Mouse (Mus musculus) heart, embryonic 14.5 days (tissue): ENCODE data around the gene Hivep3. TPM values are rescaled to one million over a fixed set of nuclear protein-coding genes. Genes with fewer than 3 reads are reported as not detected.

Experiments
- ATAC-seq: fragments of 200-750 bp; cut with Nextera tagmentation; 2 replicates; pipeline ENCODE4 v1.8.0; 2017; ENCODE audit warnings: low read depth, moderate TSS enrichment; ENCODE audit not compliant: insufficient number of reproducible peaks, insufficient read depth, low FRiP score
- H3K27ac ChIP-seq, 2 experiments: fragments of 200-500 bp in 1 of 2; fragments of 300-500 bp in 1 of 2; sonication (generic) in 1 of 2; replicated peaks in 1 of 2; 2 replicates each; pipeline ENCODE4 v1.5.1; 2012 to 2014; ENCODE audit warnings: low read depth in 2 of 2, low read length in 2 of 2, control low read depth in 1 of 2, mild to moderate bottlenecking in 1 of 2, mixed read lengths in 1 of 2; ENCODE audit not compliant: control insufficient read depth in 1 of 2, insufficient read depth in 1 of 2
- H3K27me3 ChIP-seq: fragments of 300-500 bp; sonication (generic); 2 replicates; pipeline ENCODE4 v1.6.1; 2014; ENCODE audit warnings: mild to moderate bottlenecking, low read length, control low read depth; ENCODE audit not compliant: control insufficient read depth, insufficient read depth
- H3K36me3 ChIP-seq: fragments of 300-500 bp; sonication (generic); 2 replicates; pipeline ENCODE4 v1.6.1; 2014; ENCODE audit warnings: mild to moderate bottlenecking, control low read depth, low read length, mixed read lengths; ENCODE audit not compliant: control insufficient read depth, insufficient read depth
- H3K4me1 ChIP-seq, 2 experiments: fragments of 200-500 bp in 1 of 2; fragments of 300-500 bp in 1 of 2; sonication (generic) in 1 of 2; 2 replicates each; pipeline ENCODE4 v1.6.1; 2012 to 2014; ENCODE audit warnings: low read length in 2 of 2, control low read depth in 1 of 2, mixed read lengths in 1 of 2; ENCODE audit not compliant: control insufficient read depth in 2 of 2, insufficient read depth in 2 of 2
- H3K4me2 ChIP-seq: fragments of 300-500 bp; sonication (generic); 2 replicates; pipeline ENCODE4 v1.6.1; 2014; ENCODE audit warnings: mild to moderate bottlenecking, low read length
- H3K4me3 ChIP-seq, 2 experiments: fragments of 200-500 bp in 1 of 2; fragments of 300-500 bp in 1 of 2; sonication (generic) in 1 of 2; 2 replicates each; pipeline ENCODE4 v1.5.1; 2012 to 2014; ENCODE audit warnings: low read length in 2 of 2, mild to moderate bottlenecking in 2 of 2, control low read depth in 1 of 2, low read depth in 1 of 2, moderate library complexity in 1 of 2; ENCODE audit not compliant: control insufficient read depth in 1 of 2, insufficient read depth in 1 of 2
- H3K9ac ChIP-seq: fragments of 300-500 bp; sonication (generic); 2 replicates; pipeline ENCODE4 v1.6.1; 2014; ENCODE audit warnings: mild to moderate bottlenecking, low read length
- H3K9me3 ChIP-seq: fragments of 300-500 bp; sonication (generic); 2 replicates; pipeline ENCODE4 v1.6.1; 2016; ENCODE audit warnings: low read length, control low read depth; ENCODE audit not compliant: control insufficient read depth
- WGBS: fragments of 180-500 bp; shearing (Covaris S2); extraction: QIAGEN DNeasy Blood & Tissue Kit; methylation state at CpG from one replicate; pipeline ENCODE4 v1.1.7; 2014; 5-methylcytosine and 5-hydroxymethylcytosine counted together
- polyA plus RNA-seq: library from polyadenylated mRNA; unstranded; fragments of >200 nt; fragmentation: Nextera tagmentation; extraction: Ambion mirVana; gene quantifications from 2 replicates; pipeline ENCODE4 v1.2.1, GENCODE M21; 2014

Hivep3 gene
- polyA plus RNA-seq, 1 experiment from 2014 or later: 6.8 TPM

- Histone ChIP-seq H3K27me3 (no peaks in the 10 kb centered on the region), H3K4me1 (no peaks in the 10 kb centered on the region), H3K36me3 (no peaks in the 10 kb centered on the region), H3K4me2 (no peak overlapping the region), H3K27ac (no peak overlapping the region), H3K9me3 (no peaks in the 10 kb centered on the region), H3K9ac (no peak overlapping the region), H3K4me3 (no peak overlapping the region)
- ATAC-seq: 0 out of 2 replicates have a peak, but pooled peaks have one; percentile 17
- WGBS: 84% methylated on average over 6 of the region's 6 CpGs
These were observed 154.1 kb downstream of the Hivep3 start for GRCm38 (mm10) chr4:119887523-119888177.

GRCm38 (mm10) chr4:119889760-119890159 is 156.2 kb downstream of the Hivep3 start:
- Histone ChIP-seq H3K9me3 (no peaks in the 10 kb centered on the region), H3K27me3 (no peaks in the 10 kb centered on the region), H3K4me2 (no peak overlapping the region), H3K36me3 (no peaks in the 10 kb centered on the region), H3K4me3 (no peak overlapping the region), H3K4me1 (no peaks in the 10 kb centered on the region), H3K27ac (no peak overlapping the region), H3K9ac (no peak overlapping the region)
- no peak for ATAC-seq
- 53% methylated on average over 5 of the region's 5 CpGs for WGBS

GRCm38 (mm10) chr4:119893255-119893779 is 159.7 kb downstream of the Hivep3 start:
- whole genome bisulfite sequencing: 72% methylated on average over 5 of the region's 5 CpGs
- no peak for ATAC-seq
- H3K36me3 ChIP-seq: no peaks in the 10 kb centered on the region
- no peak overlapping the region for H3K4me3 ChIP-seq
- no peaks in the 10 kb centered on the region for H3K9me3 ChIP-seq
- H3K4me2 ChIP-seq: no peak overlapping the region
- H3K27me3 ChIP-seq: no peaks in the 10 kb centered on the region
- H3K9ac ChIP-seq: no peak overlapping the region
- H3K4me1 ChIP-seq: no peaks in the 10 kb centered on the region
- H3K27ac ChIP-seq: no peak overlapping the region

GRCm38 (mm10) chr4:119894797-119895458 is 161.3 kb downstream of the Hivep3 start:
- no peak for ATAC-seq
- H3K4me3 ChIP-seq: no peak overlapping the region
- H3K36me3 ChIP-seq: no peaks in the 10 kb centered on the region
- no peak overlapping the region for H3K4me2 ChIP-seq
- WGBS: 50% methylated on average over 13 of the region's 13 CpGs
- H3K27ac ChIP-seq: no peak overlapping the region
- H3K9me3 ChIP-seq: no peaks in the 10 kb centered on the region
- H3K9ac ChIP-seq: no peak overlapping the region
- H3K27me3 ChIP-seq: no peaks in the 10 kb centered on the region
- H3K4me1 ChIP-seq: no peaks in the 10 kb centered on the region

- H3K4me2 ChIP-seq: no peak overlapping the region
- no peaks in the 10 kb centered on the region for H3K4me1 ChIP-seq
- WGBS: 64% methylated on average over 5 of the region's 5 CpGs
- no peaks in the 10 kb centered on the region for H3K27me3 ChIP-seq
- H3K27ac ChIP-seq: no peak overlapping the region
- ATAC-seq: no peak
- H3K36me3 ChIP-seq: no peaks in the 10 kb centered on the region
- no peak overlapping the region for H3K9ac ChIP-seq
- H3K9me3 ChIP-seq: no peaks in the 10 kb centered on the region
- no peak overlapping the region for H3K4me3 ChIP-seq
These were observed 161.9 kb downstream of the Hivep3 start for GRCm38 (mm10) chr4:119895504-119895903.

GRCm38 (mm10) chr4:119896572-119896971 is 163.0 kb downstream of the Hivep3 start:
- Histone ChIP-seq H3K36me3 (no peaks in the 10 kb centered on the region), H3K4me1 (no peaks in the 10 kb centered on the region), H3K9me3 (no peaks in the 10 kb centered on the region), H3K9ac (no peak overlapping the region), H3K4me2 (no peak overlapping the region), H3K27me3 (no peaks in the 10 kb centered on the region), H3K4me3 (no peak overlapping the region), H3K27ac (no peak overlapping the region)
- no peak for ATAC-seq
- WGBS: 52% methylated on average over 3 of the region's 3 CpGs

GRCm38 (mm10) chr4:119897054-119897855 is 163.7 kb downstream of the Hivep3 start:
- Histone ChIP-seq H3K27ac (no peak overlapping the region), H3K4me3 (no peak overlapping the region), H3K27me3 (no peaks in the 10 kb centered on the region), H3K9ac (no peak overlapping the region), H3K9me3 (no peaks in the 10 kb centered on the region), H3K4me2 (no peak overlapping the region), H3K36me3 (no peaks in the 10 kb centered on the region), H3K4me1 (no peaks in the 10 kb centered on the region)
- WGBS: 70% methylated on average over 6 of the region's 6 CpGs
- ATAC-seq: no peak
